Mouse (Mus musculus) effector memory CD4-positive, alpha-beta T cell, adult 5 months (primary cell): Measurements from ENCODE around the gene Hist1h2ak. TPM values are rescaled to one million over a fixed set of nuclear protein-coding genes. Genes with fewer than 3 reads are reported as not detected.

Experiments
- polyA plus RNA-seq: library from polyadenylated mRNA; unstranded; fragments of 100-300 nt; shearing (Covaris generic); gene quantifications from one replicate; pipeline ENCODE4 v1.2.1, GENCODE M21; 2017

Hist1h2ak gene
- polyA plus RNA-seq = not detected

DNA sequence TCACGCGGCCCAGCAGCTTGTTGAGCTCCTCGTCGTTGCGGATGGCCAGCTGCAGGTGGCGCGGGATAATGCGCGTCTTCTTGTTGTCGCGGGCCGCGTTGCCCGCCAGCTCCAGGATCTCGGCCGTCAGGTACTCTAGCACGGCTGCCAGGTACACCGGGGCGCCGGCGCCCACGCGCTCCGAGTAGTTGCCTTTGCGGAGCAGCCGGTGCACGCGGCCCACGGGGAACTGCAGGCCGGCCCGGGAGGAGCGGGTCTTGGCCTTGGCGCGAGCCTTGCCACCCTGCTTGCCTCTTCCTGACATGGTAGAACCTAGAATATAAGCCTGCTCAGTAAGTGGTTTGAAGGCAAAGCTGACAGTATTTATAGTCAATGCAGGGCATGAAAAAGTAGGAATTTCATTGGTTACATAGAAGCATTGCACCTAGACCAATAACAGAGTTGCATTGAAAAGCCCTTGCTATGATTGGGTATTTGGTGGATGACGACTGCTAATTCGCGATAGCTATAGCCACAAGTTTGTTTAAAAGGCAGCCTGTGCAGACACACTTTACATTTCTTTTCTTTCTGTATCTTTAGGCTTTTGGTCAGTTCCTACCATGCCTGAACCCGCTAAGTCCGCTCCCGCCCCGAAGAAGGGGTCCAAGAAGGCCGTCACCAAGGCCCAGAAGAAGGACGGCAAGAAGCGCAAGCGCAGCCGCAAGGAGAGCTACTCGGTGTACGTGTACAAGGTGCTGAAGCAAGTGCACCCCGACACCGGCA is at the start of gene Hist1h2ak, which contains the start of gene Hist1h2bn:
Gene Hist1h2ak, minus strand, starts transcription at position 304 of the 762 bp plus-strand sequence.
Gene Hist1h2bn, plus strand, starts transcription at position 600 of the 762 bp plus-strand sequence.

GRCm38 (mm10) chr13:21786899-21787629 is 33.4 kb upstream of the Hist1h2ak start, which contains the start of the genes Hist1h2an and Hist1h2bp:
Hist1h2an (minus strand) TSS chr13:21787218.
Hist1h2bp (plus strand) TSS chr13:21787461.

DNA sequence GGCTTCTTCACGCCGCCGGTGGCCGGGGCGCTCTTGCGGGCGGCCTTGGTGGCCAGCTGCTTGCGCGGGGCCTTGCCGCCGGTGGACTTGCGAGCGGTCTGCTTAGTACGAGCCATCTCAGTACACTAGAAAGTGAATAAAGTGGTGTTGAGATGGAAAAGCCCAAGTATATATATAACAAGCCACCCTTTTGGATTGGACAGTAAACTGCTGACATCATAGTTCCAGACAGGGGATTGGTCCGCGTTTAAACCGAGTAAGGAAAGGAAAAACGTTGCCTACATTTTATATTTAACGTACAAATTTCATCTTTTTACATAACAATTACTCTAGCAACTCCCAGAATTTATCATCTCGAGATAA is 29.6 kb upstream of the Hist1h2ak start, which contains the start of gene Hist1h3i:
Gene Hist1h3i, minus strand, starts transcription at position 116 of the 363 bp plus-strand sequence.

GRCm38 (mm10) chr13:21779767-21780731 is 26.4 kb upstream of the Hist1h2ak start, which contains the start of gene Hist1h1b:
Hist1h1b (minus strand) TSS chr13:21780625.

DNA sequence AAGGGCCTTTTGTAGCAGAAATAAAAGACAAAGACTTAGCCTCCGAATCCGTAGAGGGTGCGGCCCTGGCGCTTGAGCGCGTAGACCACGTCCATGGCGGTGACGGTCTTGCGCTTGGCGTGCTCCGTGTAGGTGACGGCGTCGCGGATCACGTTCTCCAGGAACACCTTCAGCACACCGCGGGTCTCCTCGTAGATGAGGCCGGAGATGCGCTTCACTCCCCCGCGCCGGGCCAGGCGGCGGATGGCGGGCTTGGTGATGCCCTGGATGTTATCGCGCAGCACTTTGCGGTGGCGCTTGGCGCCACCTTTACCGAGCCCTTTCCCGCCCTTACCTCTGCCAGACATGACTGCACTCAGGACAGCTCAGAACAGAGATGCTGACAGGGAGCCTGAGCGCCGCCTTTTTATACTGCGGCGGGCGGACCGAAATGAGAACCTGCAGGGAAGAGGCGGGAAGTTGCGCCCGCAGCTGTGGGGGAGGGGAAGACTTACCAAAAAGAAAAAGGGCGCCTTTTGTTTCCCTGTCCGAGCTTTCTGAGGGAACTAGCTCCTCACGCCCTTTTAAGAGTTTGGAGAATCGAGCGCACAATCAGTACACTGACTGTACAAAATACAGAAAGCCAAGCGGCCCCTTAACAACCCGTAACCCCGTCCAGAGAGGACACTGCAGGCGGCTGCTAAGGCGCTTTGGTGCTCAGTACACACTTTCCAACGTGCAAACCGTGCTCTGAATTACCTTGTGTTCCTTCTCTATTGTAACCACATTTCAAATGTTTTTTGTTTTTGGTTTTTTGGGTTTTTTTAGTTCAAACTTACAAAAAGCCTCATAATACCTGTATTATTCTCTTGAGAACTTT is 3.2 kb downstream of the Hist1h2ak start, which contains the start of gene Hist1h4k:
Gene Hist1h4k, minus strand, starts transcription at position 347 of the 859 bp plus-strand sequence.

DNA sequence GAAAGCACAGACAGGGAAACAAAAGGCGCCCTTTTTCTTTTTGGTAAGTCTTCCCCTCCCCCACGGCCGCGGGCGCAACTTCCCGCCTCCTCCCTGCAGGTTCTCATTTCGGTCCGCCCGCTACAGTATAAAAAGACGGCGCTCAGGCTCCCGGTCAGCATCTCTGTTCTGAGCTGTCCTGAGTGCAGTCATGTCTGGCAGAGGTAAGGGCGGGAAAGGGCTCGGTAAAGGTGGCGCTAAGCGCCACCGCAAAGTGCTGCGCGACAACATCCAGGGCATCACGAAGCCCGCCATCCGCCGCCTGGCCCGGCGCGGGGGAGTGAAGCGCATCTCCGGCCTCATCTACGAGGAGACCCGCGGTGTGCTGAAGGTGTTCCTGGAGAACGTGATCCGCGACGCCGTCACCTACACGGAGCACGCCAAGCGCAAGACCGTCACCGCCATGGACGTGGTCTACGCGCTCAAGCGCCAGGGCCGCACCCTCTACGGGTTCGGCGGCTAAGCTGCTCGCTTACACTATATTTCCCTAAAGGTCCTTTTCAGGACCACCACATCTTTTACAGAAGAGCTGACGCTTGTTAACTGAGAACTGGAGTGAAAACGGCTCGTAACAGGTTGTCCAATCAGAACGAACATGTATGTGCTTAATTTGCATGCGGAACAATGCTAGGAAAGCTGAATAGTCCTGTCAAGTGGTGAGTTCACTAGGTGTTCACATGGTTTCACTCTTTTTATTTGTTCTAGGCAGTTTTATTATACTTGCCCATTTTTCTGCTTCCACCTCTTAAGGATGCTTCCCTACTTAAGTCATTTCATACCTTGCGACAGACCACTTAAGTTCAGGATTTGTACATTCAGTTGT is 18.5 kb downstream of the Hist1h2ak start, which contains the start of gene Hist1h4j:
Gene Hist1h4j, plus strand, starts transcription at position 159 of the 862 bp plus-strand sequence.

DNA sequence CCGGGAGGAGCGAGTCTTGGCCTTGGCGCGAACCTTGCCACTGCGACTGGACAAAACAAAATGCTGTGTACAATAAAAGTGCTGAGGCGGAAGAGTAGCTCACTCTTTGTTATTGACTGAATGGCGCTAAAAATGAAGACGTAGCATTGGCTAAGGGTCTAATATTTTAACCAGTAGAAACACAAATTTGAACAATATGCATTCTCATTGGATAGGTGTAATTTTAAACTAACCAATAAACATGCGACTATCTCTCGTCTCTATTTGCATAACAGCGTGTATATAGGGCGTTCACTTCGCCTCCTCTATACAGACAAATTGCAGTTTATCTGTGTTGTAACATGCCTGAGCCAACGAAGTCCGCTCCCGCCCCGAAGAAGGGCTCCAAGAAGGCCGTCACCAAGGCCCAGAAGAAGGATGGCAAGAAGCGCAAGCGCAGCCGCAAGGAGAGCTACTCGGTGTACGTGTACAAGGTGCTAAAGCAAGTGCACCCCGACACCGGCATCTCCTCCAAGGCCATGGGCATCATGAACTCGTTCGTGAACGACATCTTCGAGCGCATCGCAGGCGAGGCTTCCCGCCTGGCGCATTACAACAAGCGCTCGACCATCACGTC is 31.8 kb downstream of the Hist1h2ak start, which contains the start of gene Hist1h2bm:
Gene Hist1h2bm, plus strand, starts transcription at position 288 of the 616 bp plus-strand sequence.

DNA sequence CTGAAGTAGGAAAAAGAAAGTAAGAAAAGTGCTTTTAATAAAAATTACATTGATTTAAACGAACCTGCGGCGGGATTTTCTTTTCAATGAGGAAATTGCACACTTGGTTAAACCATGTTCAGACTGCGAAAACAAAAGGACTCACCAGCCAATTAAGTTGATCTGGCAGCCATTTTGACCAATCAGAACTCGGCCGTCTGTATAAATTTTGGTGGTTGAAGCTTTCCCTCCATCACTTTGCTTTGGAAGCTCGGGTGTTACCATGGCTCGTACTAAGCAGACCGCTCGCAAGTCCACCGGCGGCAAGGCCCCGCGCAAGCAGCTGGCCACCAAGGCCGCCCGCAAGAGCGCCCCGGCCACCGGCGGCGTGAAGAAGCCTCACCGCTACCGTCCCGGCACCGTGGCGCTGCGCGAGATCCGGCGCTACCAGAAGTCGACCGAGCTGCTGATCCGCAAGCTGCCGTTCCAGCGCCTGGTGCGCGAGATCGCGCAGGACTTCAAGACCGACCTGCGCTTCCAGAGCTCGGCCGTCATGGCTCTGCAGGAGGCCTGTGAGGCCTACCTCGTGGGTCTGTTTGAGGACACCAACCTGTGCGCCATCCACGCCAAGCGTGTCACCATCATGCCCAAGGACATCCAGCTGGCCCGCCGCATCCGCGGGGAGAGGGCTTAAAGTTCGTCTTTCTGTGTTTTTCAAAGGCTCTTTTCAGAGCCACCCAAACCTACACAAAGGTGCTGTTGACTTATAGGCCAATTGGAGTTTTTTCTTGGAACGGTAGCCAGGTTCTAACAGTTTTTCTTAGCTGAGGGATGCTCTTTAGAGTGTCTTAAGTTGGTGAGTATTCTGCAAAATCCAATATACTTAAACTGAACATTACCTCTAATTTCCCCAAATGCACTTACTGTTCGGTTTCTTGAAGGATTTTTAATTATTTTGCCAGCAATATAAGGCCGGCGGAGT is 36.0 kb downstream of the Hist1h2ak start, which contains the start of gene Hist1h3h:
Gene Hist1h3h, plus strand, starts transcription at position 263 of the 961 bp plus-strand sequence.

GRCm38 (mm10) chr13:21715864-21716539 is 37.6 kb downstream of the Hist1h2ak start, which contains the start of the genes Hist1h2bl and Hist1h2ai:
Hist1h2bl (minus strand) TSS chr13:21716143.
Hist1h2ai (plus strand) TSS chr13:21716422.

Other genes starting within 250 kb of the Hist1h2ak start
- gene Zkscan8, start 222.7 kb downstream of the Hist1h2ak start, polyA plus RNA-seq = 3.2 TPM
- gene Olfr1366, start 211.0 kb downstream of the Hist1h2ak start, polyA plus RNA-seq = not detected
- not detected for gene Olfr1535, start 193.9 kb downstream of the Hist1h2ak start, polyA plus RNA-seq
- gene Olfr1364, start 172.1 kb downstream of the Hist1h2ak start, polyA plus RNA-seq = not detected
- gene Olfr1362, start 139.8 kb downstream of the Hist1h2ak start, polyA plus RNA-seq = not detected
- not detected for gene Olfr11, start 111.3 kb downstream of the Hist1h2ak start, polyA plus RNA-seq
- gene Olfr1361, start 90.4 kb downstream of the Hist1h2ak start, polyA plus RNA-seq = not detected
- gene Olfr1360, start 76.4 kb downstream of the Hist1h2ak start, polyA plus RNA-seq = not detected
- gene Olfr1359, start 55.7 kb downstream of the Hist1h2ak start, polyA plus RNA-seq = not detected
- gene Hist1h2bl, start 37.7 kb downstream of the Hist1h2ak start, polyA plus RNA-seq = not detected
- gene Hist1h2ai, start 37.4 kb downstream of the Hist1h2ak start, polyA plus RNA-seq = not detected
- not detected for gene Hist1h3h, start 36.2 kb downstream of the Hist1h2ak start, polyA plus RNA-seq
- gene Hist1h2bm, start 31.8 kb downstream of the Hist1h2ak start, polyA plus RNA-seq = not detected
- not detected for gene Hist1h4j, start 18.8 kb downstream of the Hist1h2ak start, polyA plus RNA-seq
- gene Hist1h4k, start 3.3 kb downstream of the Hist1h2ak start, polyA plus RNA-seq = not detected
- 1.1 TPM for gene Hist1h2bn, start 296 bp upstream of the Hist1h2ak start, polyA plus RNA-seq
- 0.70 TPM for gene Hist1h1b, start 26.8 kb upstream of the Hist1h2ak start, polyA plus RNA-seq
- 2.5 TPM for gene Hist1h3i, start 29.5 kb upstream of the Hist1h2ak start, polyA plus RNA-seq
- not detected for gene Hist1h2an, start 33.4 kb upstream of the Hist1h2ak start, polyA plus RNA-seq
- not detected for gene Hist1h2bp, start 33.6 kb upstream of the Hist1h2ak start, polyA plus RNA-seq
- 4.2 TPM for gene Hist1h2bq, start 56.4 kb upstream of the Hist1h2ak start, polyA plus RNA-seq
- 3.7 TPM for gene Hist1h2ao, start 56.6 kb upstream of the Hist1h2ak start, polyA plus RNA-seq
- 31.4 TPM for gene Hist1h4m, start 57.9 kb upstream of the Hist1h2ak start, polyA plus RNA-seq
- gene Hist1h4n, start 78.4 kb upstream of the Hist1h2ak start, polyA plus RNA-seq = 21.6 TPM
- gene Hist1h2ap, start 79.7 kb upstream of the Hist1h2ak start, polyA plus RNA-seq = 37.5 TPM
- 3.9 TPM for gene Hist1h2br, start 79.9 kb upstream of the Hist1h2ak start, polyA plus RNA-seq
- gene Zfp184, start 191.3 kb upstream of the Hist1h2ak start, polyA plus RNA-seq = 0.39 TPM
- gene Pom121l2, start 227.4 kb upstream of the Hist1h2ak start, polyA plus RNA-seq = not detected